Mouse (Mus musculus): ENCODE measurements around the gene Opcml. TPM values are rescaled to one million over a fixed set of nuclear protein-coding genes. Genes with fewer than 3 reads are reported as not detected.

Gene Opcml
- polyA plus RNA-seq, 1 experiment from 2014 or later: 7.4 TPM

- Histone ChIP-seq H3K4me2 (replicated peaks) (no peak overlapping the region), H3K9me3 (no peaks in the 10 kb centered on the region), H3K27ac (no peak overlapping the region), H3K27me3 (replicated peaks) (no peaks in the 10 kb centered on the region), H3K4me3 (no peak overlapping the region), H3K4me1 (no peaks in the 10 kb centered on the region), H3K9ac (no peak overlapping the region), H3K36me3 (no peaks in the 10 kb centered on the region)
- no peak for ATAC-seq (ENCODE audit: low FRiP score, low read depth)
- WGBS: 79% methylated on average over 5 of the region's 5 CpGs
Measured at GRCm38 (mm10) chr9:28752908-28753307, 962.3 kb downstream of the Opcml start.

- H3K9me3 ChIP-seq: no peaks in the 10 kb centered on the region
- no peak overlapping the region for H3K27ac ChIP-seq
- no peaks in the 10 kb centered on the region for H3K36me3 ChIP-seq
- no peak overlapping the region for H3K4me3 ChIP-seq
- no peak overlapping the region for H3K9ac ChIP-seq
- no peak for ATAC-seq (ENCODE audit: low FRiP score, low read depth)
- H3K4me2 ChIP-seq (replicated peaks): no peak overlapping the region
- H3K27me3 ChIP-seq (replicated peaks): no peaks in the 10 kb centered on the region
- no peaks in the 10 kb centered on the region for H3K4me1 ChIP-seq
- 81% methylated on average over 4 of the region's 4 CpGs for WGBS
Measured at GRCm38 (mm10) chr9:28756841-28757451, 966.4 kb downstream of the Opcml start.

DNA sequence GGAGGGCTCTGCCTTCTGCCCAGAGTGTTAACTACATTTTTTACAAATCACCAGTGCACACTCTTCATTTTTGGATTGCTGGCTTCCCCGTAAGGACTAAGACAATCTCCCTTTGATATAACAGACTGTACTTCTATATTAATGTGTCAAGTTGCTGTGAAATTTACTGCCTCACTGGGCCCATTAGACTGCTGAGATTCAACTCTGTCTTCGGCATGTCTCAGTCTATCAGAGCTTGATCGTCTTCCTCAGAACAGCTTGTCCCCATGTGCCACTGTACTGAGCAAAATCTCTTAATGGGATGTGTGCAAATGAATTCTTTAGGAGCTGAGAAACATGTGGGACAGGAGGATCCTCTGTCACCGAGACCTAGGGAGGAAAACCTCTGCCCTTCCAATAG is 970.9 kb downstream of the Opcml start:
- Histone ChIP-seq H3K4me3 (no peak overlapping the region), H3K9ac (no peak overlapping the region), H3K4me2 (replicated peaks) (no peak overlapping the region), H3K27me3 (replicated peaks) (no peaks in the 10 kb centered on the region), H3K36me3 (no peaks in the 10 kb centered on the region), H3K27ac (no peak overlapping the region), H3K4me1 (no peaks in the 10 kb centered on the region), H3K9me3 (no peaks in the 10 kb centered on the region)
- 53% methylated on average over 4 of the region's 4 CpGs for WGBS
- no peak for ATAC-seq (ENCODE audit: low FRiP score, low read depth)

DNA sequence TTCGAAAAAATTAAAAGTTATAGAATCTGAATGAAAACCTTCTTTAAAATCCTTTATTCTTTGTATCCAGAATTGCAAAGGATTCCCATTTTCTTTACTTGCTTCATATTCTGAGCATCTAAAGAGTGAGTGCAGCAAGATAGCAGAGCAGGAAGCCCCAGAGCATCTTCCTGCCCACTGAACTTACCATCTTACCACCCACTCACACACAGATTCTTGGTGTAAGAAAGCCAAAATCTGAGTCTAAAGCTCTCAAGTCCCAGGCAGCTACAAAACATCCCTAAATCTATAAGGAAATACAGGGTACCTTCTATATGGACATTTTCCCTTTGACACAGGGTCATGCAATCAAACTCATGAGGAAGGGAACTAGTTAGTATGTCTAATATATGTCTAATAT is 973.6 kb downstream of the Opcml start:
- no peak overlapping the region for H3K4me2 ChIP-seq (replicated peaks)
- ATAC-seq (ENCODE audit: low FRiP score, low read depth): no peak
- H3K9me3 ChIP-seq: no peaks in the 10 kb centered on the region
- H3K4me1 ChIP-seq: no peaks in the 10 kb centered on the region
- H3K27ac ChIP-seq: no peak overlapping the region
- no peak overlapping the region for H3K4me3 ChIP-seq
- H3K36me3 ChIP-seq: no peaks in the 10 kb centered on the region
- no peak overlapping the region for H3K9ac ChIP-seq
- WGBS: 84% methylated on average over 1 of the region's 1 CpGs
- H3K27me3 ChIP-seq (replicated peaks): no peaks in the 10 kb centered on the region

- no peak overlapping the region for H3K27ac ChIP-seq
- no peaks in the 10 kb centered on the region for H3K9me3 ChIP-seq
- no peaks in the 10 kb centered on the region for H3K4me1 ChIP-seq
- no peak overlapping the region for H3K4me3 ChIP-seq
- H3K27me3 ChIP-seq (replicated peaks): no peaks in the 10 kb centered on the region
- ATAC-seq (ENCODE audit: low FRiP score, low read depth): no peak
- H3K9ac ChIP-seq: no peak overlapping the region
- no peak overlapping the region for H3K4me2 ChIP-seq (replicated peaks)
- no peaks in the 10 kb centered on the region for H3K36me3 ChIP-seq
- WGBS: 66% methylated on average over 10 of the region's 10 CpGs
Measured at GRCm38 (mm10) chr9:28776517-28777503, 986.2 kb downstream of the Opcml start.

DNA sequence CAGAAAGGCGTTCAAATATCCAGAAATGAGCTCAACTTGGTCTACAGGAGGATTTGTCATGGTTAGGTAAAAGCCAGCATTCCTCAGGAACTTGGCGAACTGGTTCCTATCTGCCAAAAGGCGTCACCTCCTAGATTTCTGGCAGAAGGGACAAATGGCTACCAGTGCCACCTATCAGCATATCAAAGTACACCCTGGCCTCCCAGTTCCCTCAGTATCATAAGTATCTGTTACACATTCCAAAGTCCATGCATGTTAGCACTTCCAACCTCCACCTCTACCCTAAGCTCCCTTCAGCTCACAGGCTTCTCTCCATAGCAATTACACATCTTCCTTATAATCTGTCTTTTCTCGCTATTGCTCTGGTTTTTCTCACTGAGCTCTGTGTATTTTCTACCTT is 993.3 kb downstream of the Opcml start:
- no peak for ATAC-seq (ENCODE audit: low FRiP score, low read depth)
- no peak overlapping the region for H3K4me3 ChIP-seq
- no peaks in the 10 kb centered on the region for H3K36me3 ChIP-seq
- H3K27ac ChIP-seq: no peak overlapping the region
- 70% methylated on average over 4 of the region's 4 CpGs for WGBS
- H3K9me3 ChIP-seq: no peaks in the 10 kb centered on the region
- no peak overlapping the region for H3K9ac ChIP-seq
- no peaks in the 10 kb centered on the region for H3K27me3 ChIP-seq (replicated peaks)
- H3K4me2 ChIP-seq (replicated peaks): no peak overlapping the region
- H3K4me1 ChIP-seq: no peaks in the 10 kb centered on the region

- Histone ChIP-seq H3K4me2 (replicated peaks) (no peak overlapping the region), H3K9ac (no peak overlapping the region), H3K9me3 (no peaks in the 10 kb centered on the region), H3K36me3 (no peaks in the 10 kb centered on the region), H3K27ac (no peak overlapping the region), H3K4me1 (no peaks in the 10 kb centered on the region), H3K27me3 (replicated peaks) (no peaks in the 10 kb centered on the region), H3K4me3 (no peak overlapping the region)
- ATAC-seq (ENCODE audit: low FRiP score, low read depth): no peak
- WGBS: 98% methylated on average over 1 of the region's 1 CpGs
Measured at GRCm38 (mm10) chr9:28789439-28789838, 998.9 kb downstream of the Opcml start.

DNA sequence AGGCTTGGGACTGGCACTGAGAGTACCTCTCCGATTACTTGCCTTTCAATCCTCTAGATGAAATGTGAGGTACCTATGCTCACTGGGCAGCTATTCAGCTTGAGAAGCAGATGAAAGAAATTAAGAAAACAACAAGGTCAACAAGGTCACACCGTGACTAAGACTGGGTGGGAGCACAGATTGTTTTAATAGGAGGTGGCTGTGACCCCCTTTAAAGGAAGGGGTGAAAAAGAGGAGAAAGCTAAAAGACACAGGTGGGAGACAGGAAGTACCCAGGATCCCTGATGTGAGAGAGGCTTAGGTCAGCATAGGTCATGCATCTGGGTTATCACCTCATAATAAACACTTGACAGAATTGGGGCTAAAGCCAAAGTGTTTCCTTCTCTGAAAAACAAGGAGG is 1009.5 kb downstream of the Opcml start:
- Histone ChIP-seq H3K9ac (no peak overlapping the region), H3K4me3 (no peak overlapping the region), H3K36me3 (no peaks in the 10 kb centered on the region), H3K4me1 (peaks cover 5% of the 10 kb centered on the region; the same call in 1 of the 2 replicates), H3K27me3 (replicated peaks) (no peaks in the 10 kb centered on the region), H3K9me3 (no peaks in the 10 kb centered on the region), H3K27ac (no peak overlapping the region), H3K4me2 (replicated peaks) (no peak overlapping the region)
- ATAC-seq (ENCODE audit: low FRiP score, low read depth): no peak
- 7% methylated on average over 2 of the region's 2 CpGs for WGBS

DNA sequence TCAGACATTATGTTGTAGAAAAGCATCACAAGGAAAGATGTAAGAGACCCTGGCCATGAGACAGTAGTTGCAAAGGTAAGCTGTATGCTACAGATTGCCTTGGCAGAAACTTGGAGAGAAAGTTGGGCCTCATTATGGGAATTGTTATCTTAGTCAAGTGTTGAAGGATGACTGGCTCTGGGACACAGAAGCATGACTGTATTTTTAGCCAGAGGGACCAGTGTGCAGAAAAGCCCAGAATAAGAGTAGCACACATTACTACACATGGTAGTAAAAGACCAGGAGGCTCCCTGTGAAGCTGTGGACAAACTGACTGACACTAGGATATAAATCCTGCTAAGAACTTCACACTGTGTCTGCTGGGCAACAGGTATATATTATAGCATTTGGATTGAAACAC is 1016.1 kb downstream of the Opcml start:
- Histone ChIP-seq H3K27me3 (replicated peaks) (no peaks in the 10 kb centered on the region), H3K4me3 (no peak overlapping the region), H3K9me3 (no peaks in the 10 kb centered on the region), H3K27ac (no peak overlapping the region), H3K4me2 (replicated peaks) (no peak overlapping the region), H3K4me1 (no peaks in the 10 kb centered on the region), H3K9ac (no peak overlapping the region), H3K36me3 (no peaks in the 10 kb centered on the region)
- ATAC-seq (ENCODE audit: low FRiP score, low read depth): no peak

DNA sequence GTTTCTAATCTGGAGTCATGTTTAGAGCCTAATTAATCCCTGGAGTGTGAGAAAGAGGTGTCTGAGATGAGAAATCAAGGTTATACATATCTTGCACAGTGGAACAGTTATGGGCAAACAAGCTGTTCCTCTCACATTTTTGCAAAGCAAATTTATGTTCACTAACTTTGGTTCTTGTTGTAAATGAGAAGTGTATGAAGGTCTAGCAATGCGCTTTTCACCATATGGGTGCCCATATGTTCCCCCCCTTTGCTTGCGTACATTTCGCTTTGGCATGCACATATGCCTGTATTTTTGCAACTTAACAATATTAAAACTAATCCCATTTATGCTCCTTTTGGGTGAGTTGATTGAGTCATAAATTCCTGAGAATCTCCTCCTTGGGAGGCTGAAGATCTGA is 1031.5 kb downstream of the Opcml start:
- WGBS: 94% methylated on average over 3 of the region's 3 CpGs
- H3K27ac ChIP-seq: no peak overlapping the region
- no peak overlapping the region for H3K9ac ChIP-seq
- H3K4me3 ChIP-seq: no peak overlapping the region
- H3K4me2 ChIP-seq (replicated peaks): no peak overlapping the region
- H3K36me3 ChIP-seq: no peaks in the 10 kb centered on the region
- no peaks in the 10 kb centered on the region for H3K9me3 ChIP-seq
- ATAC-seq (ENCODE audit: low FRiP score, low read depth): no peak
- no peaks in the 10 kb centered on the region for H3K27me3 ChIP-seq (replicated peaks)
- H3K4me1 ChIP-seq: no peaks in the 10 kb centered on the region

DNA sequence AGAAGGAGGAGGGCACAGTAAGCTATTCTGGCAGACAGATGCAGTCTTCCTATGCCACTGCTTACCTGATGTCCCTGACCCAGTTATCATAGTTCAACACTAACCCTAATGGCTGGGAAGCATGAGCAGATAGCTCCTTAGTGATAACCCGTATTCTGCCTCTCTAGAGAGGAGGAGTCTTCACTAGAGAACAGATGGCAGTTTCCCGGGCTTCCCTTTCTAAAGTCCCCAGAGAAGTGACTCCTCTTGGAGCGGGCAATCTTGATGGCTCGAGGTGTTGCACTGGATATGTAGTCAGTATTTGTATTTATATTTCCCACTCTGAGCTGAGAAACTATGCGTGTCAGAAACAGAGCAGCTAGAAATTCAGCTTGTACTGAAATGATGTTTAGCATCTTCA is 1031.9 kb downstream of the Opcml start:
- H3K36me3 ChIP-seq: no peaks in the 10 kb centered on the region
- no peaks in the 10 kb centered on the region for H3K27me3 ChIP-seq (replicated peaks)
- no peaks in the 10 kb centered on the region for H3K9me3 ChIP-seq
- 86% methylated on average over 5 of the region's 5 CpGs for WGBS
- H3K27ac ChIP-seq: no peak overlapping the region
- no peak for ATAC-seq (ENCODE audit: low FRiP score, low read depth)
- no peaks in the 10 kb centered on the region for H3K4me1 ChIP-seq
- H3K4me2 ChIP-seq (replicated peaks): no peak overlapping the region
- H3K4me3 ChIP-seq: no peak overlapping the region
- H3K9ac ChIP-seq: no peak overlapping the region

DNA sequence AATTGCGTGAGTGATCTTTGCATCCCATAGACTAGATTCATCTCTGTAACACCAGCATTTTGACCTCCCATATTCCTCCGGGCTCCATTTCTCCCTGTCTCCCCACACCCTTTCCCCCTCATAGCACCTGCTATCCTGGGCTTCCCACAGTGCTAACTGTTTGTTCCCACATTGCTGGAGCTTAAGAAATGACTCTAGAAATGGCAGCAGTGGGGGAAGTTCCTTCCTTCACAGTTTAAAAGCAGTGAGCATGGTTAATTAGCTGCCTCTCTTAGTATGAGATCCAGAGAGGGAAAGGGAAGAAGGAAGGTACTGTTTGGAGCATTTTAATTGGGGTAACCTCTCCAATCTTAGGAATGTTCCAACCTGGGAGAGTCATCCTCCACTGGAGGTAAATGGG is 1035.2 kb downstream of the Opcml start:
- Histone ChIP-seq H3K4me1 (no peaks in the 10 kb centered on the region), H3K4me2 (replicated peaks) (no peak overlapping the region), H3K9ac (no peak overlapping the region), H3K9me3 (no peaks in the 10 kb centered on the region), H3K27ac (no peak overlapping the region), H3K4me3 (no peak overlapping the region), H3K36me3 (no peaks in the 10 kb centered on the region), H3K27me3 (replicated peaks) (no peaks in the 10 kb centered on the region)
- WGBS: 80% methylated on average over 2 of the region's 2 CpGs
- no peak for ATAC-seq (ENCODE audit: low FRiP score, low read depth)

Measured in neural tube, embryonic 12.5 days (tissue).